Mouse (Mus musculus): Measurements from ENCODE around the gene Cdh13. TPM values are rescaled to one million over a fixed set of nuclear protein-coding genes. Genes with fewer than 3 reads are reported as not detected.

Gene Cdh13
- polyA plus RNA-seq, 1 experiment from 2014 or later, result 59.2 TPM

DNA sequence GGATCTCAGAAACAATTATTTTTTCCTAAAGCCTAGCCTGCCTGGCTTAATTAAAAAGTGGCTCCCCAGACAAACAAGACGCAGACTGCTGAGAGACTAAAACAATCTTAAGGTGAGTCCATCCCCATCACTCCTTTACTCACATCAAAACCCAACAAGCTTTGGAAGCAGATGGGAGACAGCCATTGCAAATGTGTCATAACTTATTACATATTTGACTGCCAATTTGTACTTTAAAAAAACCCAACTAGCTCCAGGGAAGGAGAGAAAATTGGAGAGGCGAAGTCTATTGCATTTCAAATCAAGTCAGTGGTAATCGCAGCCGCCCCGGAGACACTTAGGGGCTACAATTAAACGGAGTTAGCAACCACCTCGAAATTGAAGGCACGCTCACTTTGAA lies 801.5 kb downstream of the Cdh13 start:
- Histone ChIP-seq H3K36me3 (no peaks in the 10 kb centered on the region), H3K4me2 (no peak overlapping the region), H3K27ac (no peak overlapping the region), H3K9me3 (no peaks in the 10 kb centered on the region), H3K4me3 (no peak overlapping the region), H3K27me3 (no peaks in the 10 kb centered on the region), H3K9ac (no peak overlapping the region), H3K4me1 (replicated peaks) (peaks cover 4% of the 10 kb centered on the region)
- ATAC-seq (ENCODE audit: low FRiP score), result no peak
- WGBS, result 72% methylated on average over 8 of the region's 8 CpGs

DNA sequence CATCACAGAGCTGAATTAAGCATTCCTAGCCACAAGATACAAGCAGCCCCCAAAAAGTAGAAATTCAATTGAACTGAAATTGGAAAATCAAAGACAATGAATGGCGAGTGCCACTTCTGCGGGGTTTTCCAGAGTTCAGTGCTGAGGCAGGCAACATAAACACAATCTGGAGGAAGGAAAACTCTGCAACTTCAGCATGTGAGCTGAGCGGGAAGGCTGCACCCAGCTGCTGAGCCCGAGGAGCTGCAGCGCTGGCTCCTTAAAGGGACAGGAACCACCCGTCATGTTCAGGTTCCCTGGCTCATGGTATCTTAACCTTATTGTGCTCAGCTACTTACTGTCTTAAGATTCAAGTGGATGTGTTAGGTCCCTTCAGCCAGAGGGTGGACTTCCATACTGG lies 814.7 kb downstream of the Cdh13 start:
- WGBS, result 32% methylated on average over 6 of the region's 6 CpGs
- Histone ChIP-seq H3K27me3 (no peaks in the 10 kb centered on the region), H3K4me2 (no peak overlapping the region), H3K9ac (no peak overlapping the region), H3K9me3 (no peaks in the 10 kb centered on the region), H3K36me3 (no peaks in the 10 kb centered on the region), H3K4me3 (no peak overlapping the region), H3K27ac (no peak overlapping the region), H3K4me1 (replicated peaks) (peaks cover 18% of the 10 kb centered on the region)
- no peak for ATAC-seq (ENCODE audit: low FRiP score)

DNA sequence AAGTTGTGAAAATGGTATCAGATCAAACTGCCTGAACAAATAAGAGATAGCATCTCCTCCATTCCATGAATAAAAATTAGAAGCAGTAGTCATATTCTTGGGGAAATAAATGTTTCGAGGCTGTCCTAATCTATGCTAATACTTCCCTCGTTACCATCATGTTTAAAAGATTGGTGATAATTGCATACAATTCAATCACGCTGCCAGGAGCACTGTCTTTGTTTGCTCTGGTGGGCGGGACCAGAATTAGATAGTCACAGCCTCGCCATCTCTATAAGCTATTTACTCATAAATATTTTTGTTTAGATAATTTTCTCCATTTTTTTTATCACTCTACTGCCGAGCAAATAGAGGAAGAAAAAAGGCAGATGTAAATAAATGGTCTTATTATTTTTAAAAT lies 819.3 kb downstream of the Cdh13 start:
- Histone ChIP-seq H3K4me2 (no peak overlapping the region), H3K27ac (peak overlapping the region; percentile 44; the same call in 1 of the 2 replicates), H3K9me3 (no peaks in the 10 kb centered on the region), H3K4me1 (replicated peaks) (no peaks in the 10 kb centered on the region), H3K9ac (no peak overlapping the region), H3K27me3 (no peaks in the 10 kb centered on the region), H3K36me3 (no peaks in the 10 kb centered on the region), H3K4me3 (no peak overlapping the region)
- no peak for ATAC-seq (ENCODE audit: low FRiP score)
- 71% methylated on average over 6 of the region's 6 CpGs for WGBS

DNA sequence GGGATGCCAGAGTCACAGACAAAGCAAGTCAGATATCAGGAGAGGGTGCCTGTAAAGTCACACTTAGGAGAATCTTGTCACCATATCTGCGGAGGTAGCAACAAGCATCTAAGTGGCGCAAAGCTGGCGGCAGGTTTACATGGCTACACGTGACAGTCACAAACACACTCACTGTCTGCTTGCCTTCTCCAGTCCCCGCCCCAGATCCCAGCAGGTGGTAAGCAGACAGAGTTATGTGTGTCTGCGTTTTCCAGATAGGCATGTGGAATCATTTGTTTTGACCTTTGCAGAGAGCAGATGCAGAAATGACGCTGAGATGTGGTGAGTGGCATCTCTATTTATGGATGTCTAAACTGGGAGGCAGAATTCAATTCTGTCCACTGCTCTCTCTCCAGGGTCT lies 826.1 kb downstream of the Cdh13 start:
- Histone ChIP-seq H3K9ac (no peak overlapping the region), H3K36me3 (no peaks in the 10 kb centered on the region), H3K4me2 (no peak overlapping the region), H3K27ac (no peak overlapping the region), H3K9me3 (no peaks in the 10 kb centered on the region), H3K27me3 (no peaks in the 10 kb centered on the region), H3K4me1 (replicated peaks) (0 out of 2 replicates have a peak, but pooled peaks cover 5% of the 10 kb centered on the region), H3K4me3 (no peak overlapping the region)
- WGBS, result 77% methylated on average over 7 of the region's 7 CpGs
- ATAC-seq (ENCODE audit: low FRiP score), result no peak

DNA sequence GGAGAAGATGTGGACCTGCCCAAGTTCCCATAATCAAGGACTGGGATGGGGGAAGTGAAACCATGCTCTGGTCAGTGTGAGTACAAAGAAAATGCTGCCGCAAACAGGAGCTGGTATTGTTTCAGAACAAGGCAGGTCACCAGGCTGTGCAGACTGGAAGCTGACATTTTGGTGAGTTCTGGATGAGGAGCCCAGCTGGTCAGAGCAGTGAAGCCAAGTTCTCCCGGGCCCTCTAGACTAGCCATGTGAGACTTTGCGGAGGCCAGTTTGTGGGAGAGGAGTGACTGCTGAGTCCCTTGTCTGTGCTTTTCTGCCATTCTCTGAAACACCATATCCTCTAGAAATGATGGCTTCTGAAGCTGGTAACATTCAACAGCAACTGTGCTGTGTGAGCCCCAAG lies 829.3 kb downstream of the Cdh13 start:
- Histone ChIP-seq H3K27ac (no peak overlapping the region), H3K4me2 (no peak overlapping the region), H3K9ac (no peak overlapping the region), H3K36me3 (no peaks in the 10 kb centered on the region), H3K4me1 (replicated peaks) (0 out of 2 replicates have a peak, but pooled peaks cover 5% of the 10 kb centered on the region), H3K4me3 (no peak overlapping the region), H3K9me3 (no peaks in the 10 kb centered on the region), H3K27me3 (no peaks in the 10 kb centered on the region)
- 91% methylated on average over 3 of the region's 3 CpGs for WGBS
- no peak for ATAC-seq (ENCODE audit: low FRiP score)

DNA sequence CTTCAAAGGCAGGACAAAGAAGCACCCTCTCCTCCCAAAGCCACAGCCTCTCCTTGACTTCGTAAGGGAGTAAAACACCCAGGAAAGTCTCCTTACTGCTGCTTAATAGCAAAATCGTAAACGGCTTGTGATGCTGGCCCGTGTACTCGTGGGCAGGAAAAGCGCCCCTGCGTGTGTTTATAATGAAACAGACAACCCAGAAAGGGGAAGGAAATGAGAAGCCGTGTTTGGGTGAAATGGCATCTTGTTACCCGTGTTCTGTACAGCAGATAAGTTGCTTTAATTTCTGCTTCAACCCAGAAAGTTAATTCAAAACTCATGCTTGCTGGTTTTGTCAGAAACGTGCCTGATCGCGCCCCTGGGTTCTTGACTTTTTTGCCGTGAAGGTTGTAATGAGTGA lies 837.7 kb downstream of the Cdh13 start:
- no peaks in the 10 kb centered on the region for H3K9me3 ChIP-seq
- ATAC-seq (ENCODE audit: low FRiP score), result no peak
- H3K4me1 ChIP-seq (replicated peaks), result no peaks in the 10 kb centered on the region
- H3K4me2 ChIP-seq, result no peak overlapping the region
- 85% methylated on average over 13 of the region's 13 CpGs for WGBS
- H3K9ac ChIP-seq, result no peak overlapping the region
- no peaks in the 10 kb centered on the region for H3K27me3 ChIP-seq
- no peak overlapping the region for H3K4me3 ChIP-seq
- no peaks in the 10 kb centered on the region for H3K36me3 ChIP-seq
- no peak overlapping the region for H3K27ac ChIP-seq

DNA sequence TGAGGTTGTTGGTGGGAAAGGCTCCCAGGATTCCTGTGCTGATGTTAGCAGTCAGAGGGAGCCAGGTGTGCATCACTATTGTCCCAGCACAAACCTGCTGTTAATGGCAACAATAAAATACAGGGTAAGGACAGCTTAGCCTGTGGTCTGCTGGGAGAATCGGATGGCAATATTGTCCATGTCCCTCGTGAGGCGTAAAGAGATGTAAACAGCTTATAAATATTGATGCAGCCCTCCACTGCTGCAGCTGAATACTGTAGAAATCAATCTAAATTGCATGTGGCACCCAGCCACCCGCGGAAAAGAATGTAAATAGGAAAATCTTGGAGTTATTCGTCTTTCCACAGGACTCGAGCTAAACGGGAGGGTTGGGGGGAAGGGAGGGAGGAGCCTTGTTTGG lies 844.3 kb downstream of the Cdh13 start:
- H3K36me3 ChIP-seq, result no peaks in the 10 kb centered on the region
- H3K4me3 ChIP-seq, result no peak overlapping the region
- H3K27me3 ChIP-seq, result no peaks in the 10 kb centered on the region
- WGBS, result 27% methylated on average over 8 of the region's 8 CpGs
- ATAC-seq (ENCODE audit: low FRiP score), result 0 out of 2 replicates have a peak, but pooled peaks have one; percentile 13
- no peaks in the 10 kb centered on the region for H3K9me3 ChIP-seq
- no peak overlapping the region for H3K9ac ChIP-seq
- peaks cover 22% of the 10 kb centered on the region for H3K4me1 ChIP-seq (replicated peaks)
- H3K27ac ChIP-seq, result peak overlapping the region; percentile 84
- H3K4me2 ChIP-seq, result no peak overlapping the region

DNA sequence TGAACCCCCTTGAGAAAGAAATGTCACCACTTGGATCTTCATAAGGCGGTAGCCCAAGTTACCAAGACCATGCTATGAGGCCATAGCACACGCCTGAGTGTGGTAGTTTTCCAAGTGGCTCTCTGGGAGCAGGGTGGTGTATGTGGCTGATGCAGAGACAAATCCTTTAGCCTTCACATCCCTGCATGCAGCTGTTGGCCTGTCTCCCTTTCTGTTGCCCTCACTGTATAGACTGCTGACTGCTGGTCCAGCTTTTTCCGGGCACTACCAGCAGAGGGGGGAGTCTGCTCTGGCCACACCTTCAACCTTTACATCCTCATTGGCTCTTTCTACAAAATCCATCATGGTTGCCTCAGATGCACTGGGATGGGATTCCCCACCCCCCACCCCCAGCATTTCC lies 844.7 kb downstream of the Cdh13 start:
- H3K9me3 ChIP-seq, result no peaks in the 10 kb centered on the region
- no peak overlapping the region for H3K4me3 ChIP-seq
- 74% methylated on average over 3 of the region's 3 CpGs for WGBS
- H3K4me2 ChIP-seq, result no peak overlapping the region
- peaks cover 22% of the 10 kb centered on the region for H3K4me1 ChIP-seq (replicated peaks)
- H3K9ac ChIP-seq, result no peak overlapping the region
- H3K36me3 ChIP-seq, result no peaks in the 10 kb centered on the region
- peak overlapping the region; percentile 84 for H3K27ac ChIP-seq
- ATAC-seq (ENCODE audit: low FRiP score), result 0 out of 2 replicates have a peak, but pooled peaks have one; percentile 21
- no peaks in the 10 kb centered on the region for H3K27me3 ChIP-seq

DNA sequence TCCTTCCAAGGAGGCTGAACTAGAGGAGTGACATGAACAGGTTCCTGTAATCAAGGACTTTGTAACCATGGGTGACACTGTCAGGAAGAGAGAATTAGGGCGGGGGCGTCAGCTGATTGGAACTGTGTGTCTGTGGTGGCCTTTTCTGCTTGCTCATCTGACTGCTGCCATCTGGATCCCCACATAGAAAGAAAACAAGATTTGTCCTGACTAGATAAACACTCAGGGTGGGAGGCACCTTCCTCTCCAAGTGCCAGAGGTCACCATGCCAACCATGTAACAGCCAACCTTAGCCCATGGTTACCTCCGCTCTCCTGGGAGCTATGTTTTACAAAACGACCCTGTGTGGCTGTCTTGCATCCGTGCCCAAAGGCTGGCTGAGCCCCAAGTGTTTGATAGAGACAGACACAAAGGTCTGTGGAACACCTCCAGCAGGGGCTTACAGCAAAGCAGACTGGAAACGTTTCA lies 873.0 kb downstream of the Cdh13 start:
- no peak for ATAC-seq (ENCODE audit: low FRiP score)
- no peak overlapping the region for H3K4me3 ChIP-seq
- peaks cover 20% of the 10 kb centered on the region for H3K4me1 ChIP-seq (replicated peaks)
- no peak overlapping the region for H3K4me2 ChIP-seq
- H3K27ac ChIP-seq, result no peak overlapping the region
- H3K9ac ChIP-seq, result no peak overlapping the region
- no peaks in the 10 kb centered on the region for H3K27me3 ChIP-seq
- no peaks in the 10 kb centered on the region for H3K9me3 ChIP-seq
- no peaks in the 10 kb centered on the region for H3K36me3 ChIP-seq
- WGBS, result 48% methylated on average over 6 of the region's 6 CpGs

DNA sequence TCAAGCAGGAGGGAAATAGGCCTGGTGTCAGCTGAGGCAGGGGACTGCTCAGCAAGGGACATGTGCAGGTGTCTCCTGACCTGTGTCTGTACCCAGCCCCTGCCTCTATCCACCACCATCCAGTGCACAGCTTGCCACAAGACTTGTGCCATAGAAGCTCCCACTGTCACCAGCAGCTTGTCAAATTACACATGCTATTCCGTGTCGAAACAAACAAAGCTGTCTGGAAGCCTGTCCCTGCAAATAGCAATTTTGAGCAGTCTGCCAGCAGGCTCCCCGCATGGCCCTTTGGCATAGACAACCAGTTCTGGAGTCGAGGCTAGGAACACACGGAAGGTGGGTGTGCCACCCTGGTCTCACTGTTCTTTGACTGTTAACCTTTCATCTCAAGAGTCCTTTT lies 875.1 kb downstream of the Cdh13 start:
- H3K4me1 ChIP-seq (replicated peaks), result peaks cover 20% of the 10 kb centered on the region
- H3K9ac ChIP-seq, result no peak overlapping the region
- no peak overlapping the region for H3K4me2 ChIP-seq
- no peak overlapping the region for H3K4me3 ChIP-seq
- H3K9me3 ChIP-seq, result no peaks in the 10 kb centered on the region
- H3K27ac ChIP-seq, result peak overlapping the region; percentile 30; the same call in 1 of the 2 replicates
- no peaks in the 10 kb centered on the region for H3K27me3 ChIP-seq
- ATAC-seq (ENCODE audit: low FRiP score), result no peak
- no peaks in the 10 kb centered on the region for H3K36me3 ChIP-seq
- 72% methylated on average over 5 of the region's 5 CpGs for WGBS

DNA sequence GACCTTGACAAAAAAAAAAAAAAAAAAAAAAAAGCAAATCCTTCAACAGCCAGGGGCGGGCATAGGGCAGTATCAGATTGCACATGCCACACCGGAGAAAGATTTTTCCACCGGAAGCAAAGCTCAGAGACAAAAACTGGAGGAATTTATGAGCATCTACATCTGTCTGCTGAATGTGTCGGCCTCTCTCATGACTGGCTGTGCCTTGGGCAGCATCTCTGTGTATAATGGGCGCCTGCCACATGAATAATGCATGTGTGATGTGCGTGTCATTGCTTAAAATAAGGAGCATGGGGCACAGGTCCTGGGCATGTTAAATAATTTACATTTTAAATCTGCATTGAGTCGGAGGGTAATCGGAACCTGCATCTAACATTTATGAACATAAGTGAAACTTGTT lies 876.3 kb downstream of the Cdh13 start:
- H3K9me3 ChIP-seq, result no peaks in the 10 kb centered on the region
- no peaks in the 10 kb centered on the region for H3K27me3 ChIP-seq
- H3K36me3 ChIP-seq, result no peaks in the 10 kb centered on the region
- WGBS, result 18% methylated on average over 8 of the region's 8 CpGs
- H3K4me2 ChIP-seq, result no peak overlapping the region
- no peak overlapping the region for H3K4me3 ChIP-seq
- H3K9ac ChIP-seq, result no peak overlapping the region
- H3K4me1 ChIP-seq (replicated peaks), result peaks cover 20% of the 10 kb centered on the region
- no peak for ATAC-seq (ENCODE audit: low FRiP score)
- H3K27ac ChIP-seq, result no peak overlapping the region

DNA sequence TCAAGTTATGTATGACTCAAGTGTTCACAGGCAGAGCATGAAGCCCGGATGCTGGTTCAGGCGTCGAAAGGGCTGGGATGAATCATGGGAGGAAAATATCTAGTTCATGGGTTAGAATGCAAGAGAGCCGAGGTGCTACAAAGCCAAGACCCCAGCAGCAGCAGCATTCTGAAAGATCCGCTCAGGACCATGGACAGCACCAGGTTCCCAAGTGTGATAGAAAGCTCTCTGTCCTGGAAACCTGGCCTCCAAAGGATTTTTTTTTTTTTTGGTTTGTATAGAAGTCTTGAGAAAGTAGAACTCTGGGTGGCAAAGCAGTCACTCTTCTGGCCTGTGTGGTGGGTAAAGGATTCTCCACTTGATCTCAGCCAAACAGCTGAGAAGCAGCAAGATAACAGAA lies 880.5 kb downstream of the Cdh13 start:
- H3K9me3 ChIP-seq, result no peaks in the 10 kb centered on the region
- H3K36me3 ChIP-seq, result no peaks in the 10 kb centered on the region
- H3K27me3 ChIP-seq, result no peaks in the 10 kb centered on the region
- no peak overlapping the region for H3K9ac ChIP-seq
- H3K4me2 ChIP-seq, result no peak overlapping the region
- H3K4me3 ChIP-seq, result no peak overlapping the region
- ATAC-seq (ENCODE audit: low FRiP score), result no peak
- 0 out of 2 replicates have a peak, but pooled peaks cover 4% of the 10 kb centered on the region for H3K4me1 ChIP-seq (replicated peaks)
- WGBS, result 58% methylated on average over 5 of the region's 5 CpGs
- H3K27ac ChIP-seq, result no peak overlapping the region

DNA sequence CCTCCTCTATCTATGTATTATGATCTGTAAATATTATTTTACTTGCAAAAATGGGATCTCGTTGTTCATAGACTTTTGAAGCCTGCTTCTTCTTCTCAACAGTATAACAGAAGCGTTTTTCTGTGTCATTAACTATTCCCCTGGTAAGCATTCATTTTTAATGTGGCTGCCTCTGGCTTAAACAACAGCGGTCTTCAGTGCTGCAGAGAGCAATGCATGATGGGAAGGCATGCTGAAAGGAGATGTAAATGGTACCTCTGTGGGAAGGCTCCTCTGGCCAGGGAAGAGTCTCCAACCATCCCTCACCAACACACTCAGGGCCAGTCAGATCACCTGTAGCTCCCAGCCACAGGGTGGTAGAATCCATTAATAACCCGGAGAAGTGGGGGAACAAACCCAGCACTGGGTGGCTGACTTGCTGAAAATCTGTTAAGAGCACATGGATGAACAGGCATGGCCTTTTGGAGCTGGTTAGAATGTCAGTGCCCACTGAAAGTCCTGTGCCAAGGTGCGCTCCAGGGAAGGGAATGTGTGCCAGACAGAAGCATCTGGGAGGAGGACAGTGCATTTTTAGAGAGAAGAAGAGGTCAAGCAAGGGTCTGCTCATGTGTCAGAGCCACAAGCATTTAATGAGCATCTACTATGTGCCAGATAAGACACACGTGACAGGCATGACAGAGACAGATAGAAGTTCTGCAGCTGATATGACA lies 893.8 kb downstream of the Cdh13 start:
- ATAC-seq (ENCODE audit: low FRiP score), result no peak
- no peak overlapping the region for H3K4me2 ChIP-seq
- peaks cover 28% of the 10 kb centered on the region for H3K4me1 ChIP-seq (replicated peaks)
- WGBS, result 72% methylated on average over 6 of the region's 6 CpGs
- peak overlapping the region; percentile 15; the same call in 1 of the 2 replicates for H3K27ac ChIP-seq
- no peaks in the 10 kb centered on the region for H3K36me3 ChIP-seq
- no peak overlapping the region for H3K9ac ChIP-seq
- H3K27me3 ChIP-seq, result no peaks in the 10 kb centered on the region
- H3K9me3 ChIP-seq, result no peaks in the 10 kb centered on the region
- no peak overlapping the region for H3K4me3 ChIP-seq
